Mouse (Mus musculus) embryonic stem cell, embryonic (primary cell): ENCODE measurements at regions not wholly inside any gene's neighbourhood (a gene's known extent, or its start where the extent isn't known, plus 50 kb on each side); places are given as distances from the start of the nearest gene placed in this dataset.

Source experiments
- CTCF ChIA-PET, 4 experiments: fragments of 300-600 bp in 2 of 4; fragments of 350-600 bp in 2 of 4; sonication (Branson Sonifier 250); formaldehyde crosslinking; loops; one replicate each; lab custom pipeline; 2022; ENCODE audit warnings: inconsistent platforms in 2 of 4; lab: Charles Lee
- POLR2A ChIA-PET, 4 experiments: fragments of 300-600 bp in 2 of 4; fragments of 350-600 bp in 2 of 4; sonication (Branson Sonifier 250); formaldehyde crosslinking; loops; one replicate each; lab custom pipeline; 2022; ENCODE audit warnings: antibody characterized with exemption in 4 of 4, inconsistent platforms in 1 of 4; lab: Charles Lee

- ChIA-PET POLR2A (no interaction called here), CTCF (no interaction called here)
These were observed 363.9 kb upstream of the Robo1 start for GRCm38 (mm10) chr16:71944165-71944564.

- POLR2A ChIA-PET, result no interaction called here
- CTCF ChIA-PET, result no interaction called here
These were observed 363.3 kb upstream of the Robo1 start for GRCm38 (mm10) chr16:71944846-71945245.

- ChIA-PET CTCF (no interaction called here), POLR2A (no interaction called here)
These were observed 355.2 kb upstream of the Robo1 start for GRCm38 (mm10) chr16:71952879-71953406.

- ChIA-PET POLR2A (no interaction called here), CTCF (no interaction called here)
These were observed 344.5 kb upstream of the Robo1 start for GRCm38 (mm10) chr16:71963579-71963978.

GRCm38 (mm10) chr16:71973811-71974210 lies 334.3 kb upstream of the Robo1 start:
- ChIA-PET CTCF (no interaction called here), POLR2A (no interaction called here)

GRCm38 (mm10) chr16:71997634-71998278 lies 310.4 kb upstream of the Robo1 start:
- ChIA-PET POLR2A (no interaction called here), CTCF (no interaction called here)

- POLR2A ChIA-PET, result no interaction called here
- CTCF ChIA-PET, result no interaction called here
These were observed 280.5 kb upstream of the Robo1 start for GRCm38 (mm10) chr16:72027404-72028215.

- CTCF ChIA-PET, result no interaction called here
These were observed 279.9 kb upstream of the Robo1 start for GRCm38 (mm10) chr16:72028216-72028610.

GRCm38 (mm10) chr16:72028798-72029197 lies 279.3 kb upstream of the Robo1 start:
- ChIA-PET CTCF (interaction anchor here in 1 of 4 experiments (0.5 kb wide), 1 partner anchor 782 kb away, joined by 3 read pairs; no protein-coding TSS in a partner anchor), POLR2A (no interaction called here)

More at GRCm38 (mm10) chr16:72028216-72028610, 279.9 kb upstream of the Robo1 start:
- POLR2A ChIA-PET, result no interaction called here

GRCm38 (mm10) chr16:72029273-72029672 lies 278.8 kb upstream of the Robo1 start:
- POLR2A ChIA-PET, result no interaction called here
- CTCF ChIA-PET, result interaction anchor here in 1 of 4 experiments (0.5 kb wide), 1 partner anchor 782 kb away, joined by 3 read pairs; no protein-coding TSS in a partner anchor

GRCm38 (mm10) chr16:72068254-72068653 lies 239.9 kb upstream of the Robo1 start:
- CTCF ChIA-PET, result no interaction called here

GRCm38 (mm10) chr16:72069581-72069980 lies 238.5 kb upstream of the Robo1 start:
- POLR2A ChIA-PET, result no interaction called here
- CTCF ChIA-PET, result no interaction called here

More at GRCm38 (mm10) chr16:72068254-72068653, 239.9 kb upstream of the Robo1 start:
- POLR2A ChIA-PET, result no interaction called here

- POLR2A ChIA-PET, result no interaction called here
- CTCF ChIA-PET, result no interaction called here
These were observed 236.2 kb upstream of the Robo1 start for GRCm38 (mm10) chr16:72071756-72072471.

- CTCF ChIA-PET, result no interaction called here
- POLR2A ChIA-PET, result no interaction called here
These were observed 222.9 kb upstream of the Robo1 start for GRCm38 (mm10) chr16:72085181-72085580.

- POLR2A ChIA-PET, result no interaction called here
- CTCF ChIA-PET, result no interaction called here
These were observed 220.1 kb upstream of the Robo1 start for GRCm38 (mm10) chr16:72088053-72088452.

GRCm38 (mm10) chr16:72088916-72089315 lies 219.2 kb upstream of the Robo1 start:
- ChIA-PET POLR2A (no interaction called here), CTCF (no interaction called here)
